21 mouse cellular contexts compared by ENCODE assay signal in genomic region chr1:97938586-97938985, GRCm38 (mm10).
DNase-seq lines count a peak whose midpoint lies in the region; ATAC-seq and TF ChIP-seq lines count a peak whose summit lies in the region.
"Had no signal": no experiment of that assay in that cellular context is flagged by ENCODE, and none has a peak within 500 bp of the region (broad histone marks: within the 10 kb centered on the region; RNA-seq: fewer than 3 reads in every experiment).

No protein-coding gene starts in this region.

- no peak for DNase-seq in forebrain, embryonic 10.5 days (ENCODE audit: extremely low spot score, low spot score)
- no peak for DNase-seq in forebrain, postnatal 0 days
- DNase-seq in retina, postnatal 7 days (ENCODE audit: low read depth, low spot score), result peak; percentile 21
- no peak for DNase-seq in lung, postnatal 36 days
- DNase-seq: adrenal gland, adult 8-10 months; B cell, adult 2 months; cerebellum, adult 18-20 months; kidney, adult 2 months; liver; lung, postnatal 4 days; right cerebral cortex, postnatal 14 days had no signal

- no peak overlapping the region for H3K4me2 ChIP-seq in forebrain, embryonic 15.5 days (replicated peaks)
- H3K4me2 ChIP-seq in midbrain, embryonic 12.5 days (replicated peaks), result no peak overlapping the region
- H3K4me2 ChIP-seq in midbrain, embryonic 16.5 days (ENCODE audit: low read length), result no peak overlapping the region
- H3K4me2 ChIP-seq in forebrain, postnatal 0 days (ENCODE audit: low read depth), result no peak overlapping the region
- H3K4me2 ChIP-seq: liver, embryonic 15.5 days; lung, embryonic 15.5 days had no signal

- 0 out of 2 replicates have a peak, but pooled peaks have one; percentile 33 for ATAC-seq in forebrain, embryonic 15.5 days (replicated peaks)
- ATAC-seq in midbrain, embryonic 12.5 days (ENCODE audit: low FRiP score, low read depth), result no peak
- no peak for ATAC-seq in midbrain, embryonic 16.5 days
- ATAC-seq in forebrain, postnatal 0 days, result no peak

- no peak overlapping the region for H3K9ac ChIP-seq in forebrain, embryonic 15.5 days (replicated peaks)
- no peak overlapping the region for H3K9ac ChIP-seq in midbrain, embryonic 12.5 days (replicated peaks)
- H3K9ac ChIP-seq in midbrain, embryonic 16.5 days (ENCODE audit: low read depth, low read length), result no peak overlapping the region
- H3K9ac ChIP-seq in forebrain, postnatal 0 days, result no peak overlapping the region
- H3K9ac ChIP-seq: liver, embryonic 15.5 days; lung, embryonic 15.5 days had no signal

- no peaks in the 10 kb centered on the region for H3K9me3 ChIP-seq in forebrain, embryonic 15.5 days
- H3K9me3 ChIP-seq in forebrain, embryonic 10.5 days, result no peaks in the 10 kb centered on the region
- H3K9me3 ChIP-seq in midbrain, embryonic 12.5 days, result no peaks in the 10 kb centered on the region
- H3K9me3 ChIP-seq in midbrain, embryonic 16.5 days (replicated peaks; ENCODE audit: control insufficient read depth, low read length, poor library complexity, severe bottlenecking), result no peaks in the 10 kb centered on the region
- no peaks in the 10 kb centered on the region for H3K9me3 ChIP-seq in forebrain, postnatal 0 days (ENCODE audit: low read length)
- H3K9me3 ChIP-seq: limb, embryonic 10.5 days; liver, embryonic 15.5 days; lung, embryonic 15.5 days had no signal

- H3K27ac ChIP-seq in forebrain, embryonic 15.5 days (replicated peaks), result peak overlapping the region; percentile 44
- no peak overlapping the region for H3K27ac ChIP-seq in forebrain, embryonic 10.5 days
- H3K27ac ChIP-seq in midbrain, embryonic 12.5 days (replicated peaks), result 0 out of 2 replicates have a peak overlapping the region, but pooled peaks have one; percentile 35
- H3K27ac ChIP-seq in midbrain, embryonic 16.5 days (ENCODE audit: low read length), result no peak overlapping the region
- 0 out of 2 replicates have a peak overlapping the region, but pooled peaks have one; percentile 16 for H3K27ac ChIP-seq in forebrain, postnatal 0 days (ENCODE audit: low read depth, low read length)
- H3K27ac ChIP-seq: kidney, postnatal 0 days; limb, embryonic 10.5 days; liver, embryonic 15.5 days; lung, embryonic 15.5 days; stomach, postnatal 0 days had no signal

- H3K4me1 ChIP-seq in forebrain, embryonic 15.5 days, result peaks cover 11% of the 10 kb centered on the region
- peaks cover 6% of the 10 kb centered on the region; the same call in 1 of the 2 replicates for H3K4me1 ChIP-seq in forebrain, embryonic 10.5 days
- H3K4me1 ChIP-seq in midbrain, embryonic 12.5 days, result peaks cover 8% of the 10 kb centered on the region; the same call in 1 of the 2 replicates
- H3K4me1 ChIP-seq in midbrain, embryonic 16.5 days (ENCODE audit: control insufficient read depth, insufficient read depth, low read length), result peaks cover 2% of the 10 kb centered on the region; the same call in 1 of the 2 replicates
- H3K4me1 ChIP-seq in forebrain, postnatal 0 days (ENCODE audit: insufficient read depth), result 0 out of 2 replicates have a peak, but pooled peaks cover 3% of the 10 kb centered on the region
- H3K4me1 ChIP-seq: limb, embryonic 10.5 days; liver, embryonic 15.5 days; lung, embryonic 15.5 days had no signal

- no peaks in the 10 kb centered on the region for H3K27me3 ChIP-seq in forebrain, embryonic 15.5 days
- no peaks in the 10 kb centered on the region for H3K27me3 ChIP-seq in forebrain, embryonic 10.5 days (ENCODE audit: poor library complexity, severe bottlenecking)
- H3K27me3 ChIP-seq in midbrain, embryonic 12.5 days, result no peaks in the 10 kb centered on the region
- no peaks in the 10 kb centered on the region for H3K27me3 ChIP-seq in midbrain, embryonic 16.5 days (ENCODE audit: control insufficient read depth, insufficient read depth, low read depth, low read length)
- H3K27me3 ChIP-seq in forebrain, postnatal 0 days (ENCODE audit: insufficient read depth, low read length), result no peaks in the 10 kb centered on the region
- H3K27me3 ChIP-seq: CH12.LX; liver, embryonic 15.5 days; lung, embryonic 15.5 days had no signal

- 79% methylated on average over 3 of the region's 3 CpGs for WGBS in forebrain, embryonic 15.5 days
- WGBS in forebrain, embryonic 10.5 days, result 81% methylated on average over 3 of the region's 3 CpGs
- WGBS in midbrain, embryonic 12.5 days, result 86% methylated on average over 3 of the region's 3 CpGs
- 89% methylated on average over 3 of the region's 3 CpGs for WGBS in midbrain, embryonic 16.5 days
- WGBS in forebrain, postnatal 0 days, result 80% methylated on average over 3 of the region's 3 CpGs

- TF ChIP-seq CTCF in forebrain, postnatal 0 days (IDR thresholded peaks at IDR 0.05; ENCODE audit: low read depth), result no peak

- H3K36me3 ChIP-seq in forebrain, embryonic 15.5 days, result no peaks in the 10 kb centered on the region
- no peaks in the 10 kb centered on the region for H3K36me3 ChIP-seq in forebrain, embryonic 10.5 days (replicated peaks)
- H3K36me3 ChIP-seq in midbrain, embryonic 12.5 days, result no peaks in the 10 kb centered on the region
- H3K36me3 ChIP-seq in midbrain, embryonic 16.5 days (ENCODE audit: control insufficient read depth, insufficient read depth, low read length), result no peaks in the 10 kb centered on the region
- no peaks in the 10 kb centered on the region for H3K36me3 ChIP-seq in forebrain, postnatal 0 days (ENCODE audit: insufficient read depth)
- H3K36me3 ChIP-seq: G1E; limb, embryonic 10.5 days; liver, embryonic 15.5 days; lung, embryonic 15.5 days had no signal

- no peak overlapping the region for H3K4me3 ChIP-seq in forebrain, embryonic 15.5 days
- H3K4me3 ChIP-seq in forebrain, embryonic 10.5 days, result no peak overlapping the region
- no peak overlapping the region for H3K4me3 ChIP-seq in midbrain, embryonic 12.5 days
- H3K4me3 ChIP-seq in midbrain, embryonic 16.5 days (ENCODE audit: low read depth, low read length), result no peak overlapping the region
- H3K4me3 ChIP-seq in forebrain, postnatal 0 days (ENCODE audit: low read depth, low read length), result no peak overlapping the region
- H3K4me3 ChIP-seq: limb, embryonic 10.5 days; liver, embryonic 15.5 days; lung, embryonic 15.5 days had no signal

Comparison
In these comparisons a context has a peak if more than half of its experiments do, and no peak if none do; other contexts are left out.
1. H3K27ac ChIP-seq: peak in forebrain, embryonic 15.5 days (single experiment), midbrain, embryonic 12.5 days (single experiment) and forebrain, postnatal 0 days (single experiment); none in forebrain, embryonic 10.5 days (single experiment) and midbrain, embryonic 16.5 days (single experiment).